Mouse (Mus musculus) splenic B cell, adult 2 months (primary cell): Measurements from ENCODE around the gene Mrgprh.
"Not testable (repeated sequence)": the region's sequence is repeated elsewhere in the genome, so short reads cannot be mapped to it uniquely, and the experiment has no call there.

ENCODE experiments used
- DNase-seq: peaks from one replicate; pipeline ENCODE4 v3.0.0-alpha.2; 2011; ENCODE audit warnings: low read depth, low spot score
- H3K27me3 ChIP-seq: 2 replicates; pipeline ENCODE4 v1.6.1; 2012; ENCODE audit warnings: mild to moderate bottlenecking, low read length, moderate library complexity, mixed read lengths; ENCODE audit not compliant: control insufficient read depth, poor library complexity, insufficient read depth, severe bottlenecking
- H3K36me3 ChIP-seq: 2 replicates; pipeline ENCODE4 v1.6.1; 2012; ENCODE audit warnings: mild to moderate bottlenecking, low read length, moderate library complexity, mixed read lengths; ENCODE audit not compliant: control insufficient read depth, poor library complexity, insufficient read depth, severe bottlenecking

The Mrgprh gene

DNA sequence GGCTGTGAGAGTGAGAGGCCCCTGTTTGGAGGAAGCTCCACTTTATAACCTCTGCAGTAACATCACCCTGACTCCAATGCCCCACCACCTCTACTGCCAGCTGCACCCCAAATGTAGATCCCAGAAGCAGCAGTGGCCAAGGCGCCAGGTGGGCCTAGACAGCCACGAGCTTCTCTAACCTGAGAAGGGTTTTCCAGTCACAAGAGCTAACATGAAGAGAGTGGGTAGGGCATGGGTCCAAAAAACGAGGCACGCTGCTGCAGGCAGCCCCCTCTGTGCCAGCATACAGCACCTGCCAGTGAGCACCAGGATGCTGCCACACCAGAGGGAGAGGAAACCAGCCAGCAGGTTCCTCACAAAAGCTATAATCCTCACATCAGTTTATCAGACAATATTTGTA, 15.2 kb downstream of the Mrgprh start:
- Histone ChIP-seq H3K36me3 (no peaks in the 10 kb centered on the region), H3K27me3 (no peaks in the 10 kb centered on the region)
- DNase-seq, result no peak

DNA sequence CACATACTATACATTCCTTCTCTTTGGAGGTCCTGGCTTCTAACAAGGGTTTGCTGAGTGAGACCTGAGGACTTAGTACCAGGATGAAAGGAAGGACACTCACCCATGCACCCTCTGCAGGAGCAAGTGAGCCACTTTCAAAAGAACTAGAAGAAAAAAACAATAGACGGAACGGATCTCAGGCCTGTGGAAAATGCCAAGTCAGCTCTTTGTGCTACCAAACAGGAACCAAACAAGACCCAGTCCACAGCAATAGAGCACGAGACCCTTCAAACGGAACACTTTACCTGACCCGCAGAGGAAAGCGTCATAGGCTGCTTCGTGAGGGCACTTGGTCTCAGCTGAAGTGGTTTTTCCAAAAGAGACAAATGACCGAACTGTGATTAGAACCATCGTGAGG, 16.2 kb downstream of the Mrgprh start:
- no peak for DNase-seq
- Histone ChIP-seq H3K36me3 (no peaks in the 10 kb centered on the region), H3K27me3 (no peaks in the 10 kb centered on the region)

DNA sequence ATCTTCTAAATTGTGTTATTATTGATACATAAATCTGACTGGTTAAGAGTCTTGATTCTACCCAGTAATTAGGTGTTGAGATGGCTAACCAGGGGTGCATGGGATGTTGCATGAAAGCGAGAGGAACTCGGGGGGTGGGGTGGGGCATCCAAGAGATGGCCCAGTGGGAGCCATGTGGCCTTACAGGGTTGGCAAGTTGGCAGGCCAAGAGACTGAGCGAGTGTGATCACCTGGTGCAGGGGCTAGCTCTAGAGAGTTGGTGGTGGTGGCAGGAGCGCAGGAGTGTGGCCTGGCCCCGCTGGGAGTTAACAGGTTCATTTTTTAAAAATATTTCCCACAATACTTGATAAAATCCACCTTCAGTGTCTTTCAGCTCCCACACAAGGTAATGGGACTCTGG, 21.8 kb downstream of the Mrgprh start:
- no peaks in the 10 kb centered on the region for H3K27me3 ChIP-seq
- no peak for DNase-seq
- H3K36me3 ChIP-seq, result no peaks in the 10 kb centered on the region

DNA sequence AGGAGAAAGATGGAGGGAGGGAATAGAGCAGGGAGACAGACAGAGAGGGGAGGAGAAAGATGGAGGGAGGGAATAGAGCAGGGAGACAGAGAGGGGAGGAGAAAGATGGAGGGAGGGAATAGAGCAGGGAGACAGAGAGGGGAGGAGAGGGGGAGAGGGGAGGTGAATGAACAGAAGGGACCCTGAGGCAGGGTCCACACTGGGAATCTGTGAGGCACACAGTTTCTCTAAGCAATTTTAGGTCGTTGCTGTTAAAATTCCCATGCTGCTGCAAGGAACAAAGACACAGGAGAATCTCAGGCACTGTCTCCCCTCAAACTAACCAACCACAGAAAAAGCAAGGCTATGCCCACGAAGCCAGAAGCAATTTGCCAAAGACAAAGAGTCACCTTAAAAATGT, 22.8 kb downstream of the Mrgprh start:
- H3K36me3 ChIP-seq, H3K27me3 ChIP-seq, DNase-seq: not testable (repeated sequence)

DNA sequence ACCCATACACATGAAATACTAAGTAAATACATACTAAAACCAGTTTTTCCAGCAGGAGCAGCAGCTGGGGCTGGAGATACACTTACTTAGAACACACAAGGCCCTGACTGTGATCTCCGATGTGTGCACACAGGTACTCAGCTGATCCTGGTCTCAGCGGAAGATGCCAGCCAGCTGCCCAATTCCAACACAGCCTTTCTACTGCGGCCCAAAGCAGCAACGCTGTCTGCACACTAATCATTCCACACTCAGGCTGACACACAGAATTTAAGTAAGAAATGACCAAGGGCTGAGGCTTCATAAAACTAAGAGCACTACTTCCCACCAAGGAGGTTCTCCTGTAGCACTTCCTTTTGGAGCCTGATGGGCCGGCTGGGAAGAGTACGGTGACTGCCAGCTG, 26.5 kb downstream of the Mrgprh start:
- H3K36me3 ChIP-seq, result no peaks in the 10 kb centered on the region; the same call in 1 of the 2 replicates
- no peaks in the 10 kb centered on the region for H3K27me3 ChIP-seq
- DNase-seq, result no peak

DNA sequence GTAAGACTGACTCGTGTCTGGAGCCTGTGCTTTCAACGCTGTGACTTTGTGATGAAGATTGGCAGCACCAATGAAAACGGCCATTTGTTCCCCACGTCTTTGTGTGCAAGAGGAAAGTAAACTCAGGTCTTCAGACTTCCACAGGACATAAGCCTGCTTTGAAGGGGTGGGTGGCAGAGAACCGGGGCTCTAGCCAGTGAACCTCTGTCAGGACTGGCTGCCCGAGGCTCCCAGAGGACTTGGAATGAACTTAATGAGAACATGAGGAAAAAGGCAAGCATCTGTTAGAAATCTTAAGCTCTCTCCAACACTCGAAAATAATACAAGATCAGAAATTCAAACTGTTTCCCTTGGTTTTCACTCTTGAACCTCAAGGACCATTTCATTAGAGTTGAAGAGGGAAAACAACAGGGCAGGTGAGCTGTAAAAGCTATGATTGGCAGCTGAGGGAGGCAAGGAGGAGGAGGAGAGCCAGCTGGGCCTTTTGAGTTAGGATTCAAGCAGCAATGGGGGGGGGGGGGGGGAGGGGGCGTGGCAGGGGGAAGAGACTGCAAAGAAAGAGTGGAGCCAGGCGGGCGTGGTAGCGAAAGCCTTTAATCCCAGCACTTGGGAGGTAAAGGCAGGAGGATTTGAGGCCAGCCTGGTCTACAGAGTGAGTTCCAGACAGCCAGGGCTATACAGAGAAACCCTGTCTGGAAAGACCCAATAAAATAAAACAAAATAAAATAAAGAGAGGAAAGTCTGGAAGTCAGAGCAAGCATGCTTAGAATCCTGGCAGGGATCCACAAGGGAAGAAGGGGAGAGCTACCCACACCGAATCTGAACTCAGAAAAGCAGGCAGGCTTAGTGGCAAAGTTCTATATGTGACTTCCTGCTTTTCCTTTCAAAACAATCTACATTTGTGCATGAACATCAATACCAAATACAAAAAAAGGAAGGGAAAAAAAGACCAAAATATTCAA, 27.8 kb downstream of the Mrgprh start:
- DNase-seq, result no peak
- H3K27me3 ChIP-seq, result no peaks in the 10 kb centered on the region
- no peaks in the 10 kb centered on the region; the same call in 1 of the 2 replicates for H3K36me3 ChIP-seq

DNA sequence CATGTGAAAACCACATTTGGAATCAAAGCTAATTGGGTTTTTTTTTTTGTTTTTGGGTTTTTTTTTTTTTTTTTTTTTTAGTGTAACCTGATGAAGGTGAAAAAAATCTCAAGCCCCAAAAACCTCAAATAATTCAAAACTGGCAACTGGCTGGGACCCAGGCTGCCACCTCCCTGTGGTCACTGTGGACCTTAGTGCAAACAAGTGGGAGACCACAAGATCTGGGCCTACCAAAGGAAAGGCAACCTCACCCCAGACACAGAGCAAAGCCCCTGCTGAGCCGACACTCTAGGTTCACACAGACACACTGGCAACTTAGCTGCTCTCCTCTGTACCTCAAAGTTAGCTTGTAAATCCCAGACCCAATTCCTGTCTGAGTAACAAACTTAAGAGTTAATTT, 28.5 kb downstream of the Mrgprh start:
- H3K36me3 ChIP-seq, result no peaks in the 10 kb centered on the region; the same call in 1 of the 2 replicates
- DNase-seq, result no peak
- H3K27me3 ChIP-seq, result no peaks in the 10 kb centered on the region

DNA sequence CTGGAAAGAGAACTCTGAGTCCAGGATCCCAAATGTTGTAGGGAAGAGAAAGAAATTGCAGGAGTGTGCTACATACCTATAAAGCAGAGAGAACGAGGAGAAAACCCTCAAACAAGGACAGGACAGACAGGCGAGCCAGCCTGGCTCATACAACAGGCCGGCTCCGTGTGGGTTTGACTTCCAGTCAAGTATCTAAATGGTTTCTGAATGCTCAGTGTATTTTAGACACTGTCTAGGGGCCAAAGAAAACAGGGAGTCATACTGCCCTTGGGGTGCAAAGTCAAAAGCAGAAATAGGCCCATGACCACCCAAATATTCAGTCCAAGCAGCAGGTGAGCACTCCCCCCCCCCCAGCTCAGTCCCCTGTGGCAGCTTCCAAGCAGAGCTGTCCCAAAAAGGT, 30.0 kb downstream of the Mrgprh start:
- Histone ChIP-seq H3K36me3 (peaks cover 3% of the 10 kb centered on the region; the same call in 1 of the 2 replicates), H3K27me3 (no peaks in the 10 kb centered on the region)
- DNase-seq, result no peak

DNA sequence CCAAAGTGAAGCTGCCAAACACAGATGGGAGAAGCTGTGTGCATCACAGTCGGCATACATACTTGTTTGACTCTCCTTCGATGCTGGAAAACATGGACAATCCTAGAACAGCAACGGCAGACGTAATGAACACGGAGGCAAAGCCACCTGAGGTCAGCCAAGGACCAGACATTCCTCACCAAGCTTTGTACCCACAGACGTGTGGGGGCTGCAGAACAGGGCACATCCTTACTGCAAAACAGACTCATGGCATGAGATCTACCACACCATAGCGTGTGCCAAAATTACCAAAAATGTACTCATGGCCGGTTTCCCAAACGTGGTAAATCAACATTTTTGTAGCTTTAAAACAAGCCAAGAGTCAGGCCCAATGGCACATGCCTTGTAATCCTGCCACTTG, 30.6 kb downstream of the Mrgprh start:
- no peak for DNase-seq
- H3K36me3 ChIP-seq, result peaks cover 3% of the 10 kb centered on the region; the same call in 1 of the 2 replicates

DNA sequence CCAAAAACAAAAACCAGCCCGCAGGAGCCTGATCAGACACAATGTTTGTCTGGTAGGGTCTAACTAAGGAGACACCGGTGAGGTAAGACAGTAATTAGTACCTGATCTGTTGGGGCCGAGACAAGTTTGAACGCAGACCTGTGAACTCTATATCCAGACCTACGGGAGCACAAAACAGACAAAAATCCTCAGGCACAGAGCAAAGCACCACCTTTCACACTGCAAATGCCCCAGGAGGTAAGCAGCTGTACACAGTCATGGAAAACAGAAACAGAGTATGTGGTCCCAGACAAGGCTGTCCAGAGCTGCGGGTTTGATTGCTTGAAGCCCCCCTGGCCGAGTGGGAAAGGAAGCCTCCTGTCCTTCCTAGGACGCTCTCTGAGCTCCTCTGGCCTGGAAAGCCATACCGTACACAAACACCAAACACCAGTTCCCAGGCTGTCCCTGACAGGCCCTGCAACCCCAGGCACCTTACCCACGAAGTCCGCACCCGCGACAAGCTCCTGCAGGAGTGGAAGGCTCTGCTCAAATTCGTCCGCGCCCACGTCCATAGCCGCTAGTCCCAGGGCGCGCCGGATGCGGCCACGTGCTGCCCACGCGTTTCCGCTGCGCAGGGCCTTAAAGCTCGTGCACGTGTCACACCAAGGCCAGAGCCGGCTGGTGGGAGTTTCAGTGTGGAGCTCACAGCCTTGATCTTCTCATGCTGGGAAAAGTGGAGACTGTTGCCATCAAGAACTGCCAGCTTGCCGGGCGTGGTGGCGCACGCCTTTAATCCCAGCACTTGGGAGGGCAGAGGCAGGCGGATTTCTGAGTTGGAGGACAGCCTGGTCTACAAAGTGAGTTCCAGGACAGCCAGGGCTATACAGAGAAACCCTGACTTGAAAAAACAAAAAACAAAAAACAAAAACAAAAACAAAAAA, 33.8 kb downstream of the Mrgprh start, which contains the start of gene Pnldc1:
TSS of gene Pnldc1 (minus strand) at position 870 of the 920 bp plus-strand sequence.
- no peak for DNase-seq
- H3K36me3 ChIP-seq, result peaks cover 16% of the 10 kb centered on the region
- no peaks in the 10 kb centered on the region for H3K27me3 ChIP-seq

More for the DNA sequence above, 30.6 kb downstream of the Mrgprh start:
- no peaks in the 10 kb centered on the region for H3K27me3 ChIP-seq

DNA sequence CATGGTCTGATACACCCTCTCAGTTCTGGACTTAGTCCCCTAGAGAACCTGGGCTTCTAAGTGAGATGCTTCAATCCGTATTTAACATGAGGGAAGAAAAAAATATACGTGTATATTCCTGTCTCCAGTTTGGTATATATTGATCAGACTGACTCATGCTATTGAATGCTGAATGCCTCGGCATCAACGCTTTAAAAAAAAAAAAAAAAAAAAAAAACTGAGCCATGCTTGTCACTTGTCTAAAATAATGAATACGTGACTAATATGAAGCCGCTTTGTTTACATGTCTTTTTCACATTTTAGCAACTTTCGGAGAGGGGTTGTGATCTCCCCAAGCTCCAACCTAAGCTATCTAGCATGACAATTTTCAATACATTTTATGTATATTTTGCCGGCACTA, 34.6 kb downstream of the Mrgprh start:
- DNase-seq, result no peak
- H3K36me3 ChIP-seq, result peaks cover 16% of the 10 kb centered on the region
- H3K27me3 ChIP-seq, result no peaks in the 10 kb centered on the region

DNA sequence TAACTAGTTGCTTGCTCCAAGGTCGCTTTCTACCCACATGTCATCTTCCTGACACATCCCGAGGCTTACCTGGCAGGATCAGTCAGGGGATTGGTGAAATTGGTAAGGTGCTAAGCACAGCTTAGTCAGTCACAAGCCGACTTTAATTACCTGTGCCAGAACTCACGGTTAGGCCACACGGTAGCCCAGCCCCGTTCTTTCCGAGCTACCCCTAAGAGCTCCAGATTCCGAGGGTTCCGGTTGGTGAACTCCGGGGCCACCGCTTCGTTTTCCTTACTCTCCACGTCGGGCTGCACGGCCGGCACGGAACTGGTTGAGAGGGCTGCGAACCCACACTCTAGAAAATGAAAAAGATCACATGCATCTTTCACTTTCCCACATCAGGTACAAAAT, 39.6 kb downstream of the Mrgprh start, which contains the start of gene Tcp1:
TSS of gene Tcp1 (plus strand) at position 214 of the 393 bp plus-strand sequence.
- H3K27me3 ChIP-seq, result no peaks in the 10 kb centered on the region
- H3K36me3 ChIP-seq, result peaks cover 19% of the 10 kb centered on the region
- peak; percentile 6 for DNase-seq

DNA sequence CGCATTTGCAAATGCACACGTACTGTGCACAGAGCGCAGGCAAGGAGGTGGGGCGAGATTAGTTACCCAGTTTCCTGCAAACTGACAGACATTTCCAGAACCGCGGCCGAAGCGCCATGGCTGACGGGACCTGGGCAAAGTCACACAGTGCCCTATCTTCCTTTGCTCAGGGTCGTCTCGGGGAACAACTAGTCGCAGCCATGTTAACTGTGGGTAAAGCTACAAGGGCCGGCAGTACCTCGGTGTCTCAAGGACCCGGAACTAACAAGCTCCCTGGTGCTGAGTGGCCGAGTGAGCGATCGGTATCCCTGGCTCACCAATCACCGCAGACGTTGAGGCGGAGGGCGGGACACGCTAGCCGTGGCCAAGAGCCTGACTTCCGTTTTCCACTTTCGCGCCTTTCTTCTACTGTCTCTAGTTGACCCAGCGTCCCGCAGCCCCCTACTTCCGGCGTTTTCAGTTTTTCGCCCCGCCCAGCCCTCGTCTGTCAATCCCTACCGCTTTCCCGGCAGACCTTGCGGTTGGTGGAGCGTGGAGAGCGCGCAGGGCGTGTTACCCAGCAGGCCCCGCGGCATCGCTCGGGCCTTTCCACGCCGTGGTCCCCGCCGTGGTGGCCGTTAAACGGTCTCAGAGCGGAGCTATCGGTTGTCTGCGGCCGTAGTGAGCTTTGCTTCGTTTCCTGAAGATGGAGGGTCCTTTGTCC, 40.2 kb downstream of the Mrgprh start, which contains the start of gene Mrpl18:
TSS of gene Mrpl18 (minus strand) at position 465 of the 703 bp plus-strand sequence.
- H3K27me3 ChIP-seq, result no peaks in the 10 kb centered on the region
- H3K36me3 ChIP-seq, result peaks cover 16% of the 10 kb centered on the region
- peak; percentile 100 for DNase-seq
